Mouse (Mus musculus): ENCODE results near the gene Prkch.

Prkch gene

GRCm38 (mm10) chr12:73610831-73611370, 26.3 kb downstream of the Prkch start:
- DNase-seq (ENCODE audit: low read depth, low spot score), result no peak

- DNase-seq (ENCODE audit: low read depth, low spot score), result no peak
Measured at GRCm38 (mm10) chr12:73611741-73612140, 27.1 kb downstream of the Prkch start.

GRCm38 (mm10) chr12:73613183-73613582, 28.6 kb downstream of the Prkch start:
- DNase-seq (ENCODE audit: low read depth, low spot score), result no peak

GRCm38 (mm10) chr12:73617652-73618051, 33.1 kb downstream of the Prkch start:
- no peak for DNase-seq (ENCODE audit: low read depth, low spot score)

GRCm38 (mm10) chr12:73625277-73626032, 40.9 kb downstream of the Prkch start:
- DNase-seq (ENCODE audit: low read depth, low spot score), result no peak

- DNase-seq (ENCODE audit: low read depth, low spot score), result no peak
Measured at GRCm38 (mm10) chr12:73627902-73628301, 43.3 kb downstream of the Prkch start.

GRCm38 (mm10) chr12:73630596-73630995, 46.0 kb downstream of the Prkch start:
- no peak for DNase-seq (ENCODE audit: low read depth, low spot score)

GRCm38 (mm10) chr12:73631148-73631547, 46.6 kb downstream of the Prkch start:
- no peak for DNase-seq (ENCODE audit: low read depth, low spot score)

- no peak for DNase-seq (ENCODE audit: low read depth, low spot score)
Measured at GRCm38 (mm10) chr12:73632671-73633244, 48.2 kb downstream of the Prkch start.

- DNase-seq (ENCODE audit: low read depth, low spot score), result no peak
Measured at GRCm38 (mm10) chr12:73633707-73634106, 49.1 kb downstream of the Prkch start.

- DNase-seq (ENCODE audit: low read depth, low spot score), result no peak
Measured at GRCm38 (mm10) chr12:73639571-73639970, 55.0 kb downstream of the Prkch start.

- no peak for DNase-seq (ENCODE audit: low read depth, low spot score)
Measured at GRCm38 (mm10) chr12:73641183-73641582, 56.6 kb downstream of the Prkch start.

GRCm38 (mm10) chr12:73645216-73645615, 60.6 kb downstream of the Prkch start:
- no peak for DNase-seq (ENCODE audit: low read depth, low spot score)

- DNase-seq (ENCODE audit: low read depth, low spot score), result no peak
Measured at GRCm38 (mm10) chr12:73647686-73648085, 63.1 kb downstream of the Prkch start.

- no peak for DNase-seq (ENCODE audit: low read depth, low spot score)
Measured at GRCm38 (mm10) chr12:73656568-73657204, 72.1 kb downstream of the Prkch start.

- DNase-seq (ENCODE audit: low read depth, low spot score), result no peak
Measured at GRCm38 (mm10) chr12:73663421-73663820, 78.8 kb downstream of the Prkch start.

GRCm38 (mm10) chr12:73666701-73667100, 82.1 kb downstream of the Prkch start:
- DNase-seq (ENCODE audit: low read depth, low spot score), result no peak

GRCm38 (mm10) chr12:73667607-73668006, 83.0 kb downstream of the Prkch start:
- DNase-seq (ENCODE audit: low read depth, low spot score), result no peak

GRCm38 (mm10) chr12:73670739-73671138, 86.1 kb downstream of the Prkch start:
- DNase-seq (ENCODE audit: low read depth, low spot score), result no peak

GRCm38 (mm10) chr12:73671540-73671939, 86.9 kb downstream of the Prkch start:
- DNase-seq (ENCODE audit: low read depth, low spot score), result no peak

GRCm38 (mm10) chr12:73672007-73672406, 87.4 kb downstream of the Prkch start:
- DNase-seq (ENCODE audit: low read depth, low spot score), result no peak

GRCm38 (mm10) chr12:73673783-73674182, 89.2 kb downstream of the Prkch start:
- no peak for DNase-seq (ENCODE audit: low read depth, low spot score)

GRCm38 (mm10) chr12:73675212-73675611, 90.6 kb downstream of the Prkch start:
- DNase-seq (ENCODE audit: low read depth, low spot score), result no peak

All from c-Kit-negative CD71-positive TER-119-positive erythroid progenitor cells, embryonic 14.5 days (primary cell).